Mouse (Mus musculus) adrenal gland, adult 18-20 months (tissue): ENCODE results near the gene Ssu72. TPM values are rescaled to one million over a fixed set of nuclear protein-coding genes. Genes with fewer than 3 reads are reported as not detected.
A peak's percentile ranks its signal among the peaks of the same experiment; 100 is the strongest.
"Not testable (repeated sequence)": the region's sequence is repeated elsewhere in the genome, so short reads cannot be mapped to it uniquely, and the experiment has no call there.

Experiments used
- DNase-seq, 2 experiments: peaks; one replicate each; pipeline ENCODE4 v3.0.0; 2021 to 2022; ENCODE audit warnings: low spot score in 2 of 2
- long read RNA-seq, 2 experiments: library from polyadenylated mRNA; stranded (forward); transcript quantifications; one replicate each; pipeline ENCODE4 v2.0.0; 2021
- total RNA-seq, 2 experiments: library from RNA; stranded (reverse); gene quantifications; 1 replicate in 1 of 2; 2 replicates in 1 of 2; pipeline ENCODE4 v1.2.3; 2021

Gene Ssu72
- total RNA-seq = 100 to 1,000 TPM in 1 of 2 experiments, 10 to 100 TPM in 1; 92.0 to 105 TPM
- long read RNA-seq, experiment 1, transcript Ssu72-201 (5 exons, 1,472 nt) = major isoform, 25 of 41 reads
- long read RNA-seq, experiment 1, transcript Ssu72-202 (4 exons, 874 nt) = minor isoform, 6 of 41 reads
- long read RNA-seq, experiment 1, partial matches to known transcripts = 2 of 41 reads
- long read RNA-seq, experiment 1, other reads (novel, unspliced or antisense) = 6 of 41 reads
- long read RNA-seq, experiment 2, transcript Ssu72-201 (5 exons, 1,472 nt) = major isoform, 155 of 195 reads
- long read RNA-seq, experiment 2, transcript Ssu72-202 (4 exons, 874 nt) = minor isoform, 5 of 195 reads
- long read RNA-seq, experiment 2, transcript Ssu72-203 (2 exons, 1,555 nt) = minor isoform, 6 of 195 reads
- long read RNA-seq, experiment 2, partial matches to known transcripts = 0 of 195 reads
- long read RNA-seq, experiment 2, other reads (novel, unspliced or antisense) = 29 of 195 reads

GRCm38 (mm10) chr4:155704721-155705591, at the start of gene Ssu72:
Ssu72 (plus strand) TSS chr4:155704800.
- peak; percentile 94 to 95 for DNase-seq

DNA sequence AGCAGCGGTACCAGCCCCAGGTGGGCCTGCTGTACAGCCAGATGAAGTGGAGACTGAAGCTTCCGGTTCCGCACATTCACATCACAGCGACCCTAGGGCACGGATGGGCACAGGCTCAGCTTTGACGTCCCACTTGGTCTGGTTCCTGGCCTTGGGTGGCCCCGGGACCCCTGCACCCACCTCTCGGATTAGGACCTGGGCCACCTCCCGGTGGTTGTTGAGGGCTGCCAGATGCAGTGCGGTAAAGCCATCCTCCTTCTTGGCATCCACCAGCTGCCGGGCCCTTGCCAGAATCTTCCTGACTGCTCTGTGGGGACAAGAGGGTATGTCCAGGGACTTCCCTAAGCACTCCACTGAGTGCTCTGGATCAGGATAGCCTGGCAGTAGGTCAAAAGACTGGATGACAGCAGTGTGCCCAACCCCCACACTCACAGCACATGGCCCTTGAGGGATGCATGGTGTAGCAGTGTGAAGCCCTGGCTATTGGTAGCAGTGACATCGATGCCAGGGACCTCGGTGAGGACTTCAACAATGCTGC, 48.3 kb upstream of the Ssu72 start:
- no peak for DNase-seq

DNA sequence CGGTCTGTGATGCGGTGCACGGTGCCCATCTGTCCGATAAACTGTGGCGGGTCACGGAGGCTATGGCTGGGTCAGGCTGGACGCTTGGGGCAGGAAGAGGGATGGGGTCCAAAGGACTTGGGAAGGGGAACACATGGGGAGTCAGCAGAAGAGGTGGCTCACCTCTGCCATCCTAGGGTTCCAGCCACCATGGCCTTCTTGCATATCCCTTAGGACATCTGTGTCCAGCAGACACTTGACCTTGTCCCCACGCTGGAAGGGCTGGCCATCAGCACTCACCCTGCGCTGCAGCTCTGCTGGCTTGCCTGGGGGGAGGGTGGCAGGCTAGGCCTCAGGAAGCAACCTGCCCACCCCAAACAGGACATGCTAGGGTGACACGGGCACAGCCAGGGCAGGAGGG, 45.6 kb upstream of the Ssu72 start:
- no peak for DNase-seq

DNA sequence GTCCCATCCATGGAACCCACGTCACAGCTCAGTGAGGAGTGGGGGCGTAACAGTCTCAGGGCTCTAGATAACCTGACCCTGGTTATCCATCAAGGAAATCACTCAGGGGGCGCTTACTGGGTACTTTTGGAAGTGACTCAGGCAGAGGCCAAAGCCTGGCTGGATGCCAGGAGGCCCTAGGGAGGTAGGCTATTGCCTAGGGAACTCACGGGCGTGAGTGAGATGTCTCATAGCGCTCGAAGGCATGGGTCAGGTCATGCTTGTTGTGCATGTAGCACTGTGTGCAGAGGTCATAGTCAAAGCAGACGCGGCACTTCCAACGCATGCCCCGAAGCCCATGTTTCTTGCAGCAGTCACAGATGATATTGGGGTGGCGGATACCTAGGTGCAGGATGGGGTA, 44.0 kb upstream of the Ssu72 start:
- DNase-seq = peak in 1 of 2 experiments; percentile 31

DNA sequence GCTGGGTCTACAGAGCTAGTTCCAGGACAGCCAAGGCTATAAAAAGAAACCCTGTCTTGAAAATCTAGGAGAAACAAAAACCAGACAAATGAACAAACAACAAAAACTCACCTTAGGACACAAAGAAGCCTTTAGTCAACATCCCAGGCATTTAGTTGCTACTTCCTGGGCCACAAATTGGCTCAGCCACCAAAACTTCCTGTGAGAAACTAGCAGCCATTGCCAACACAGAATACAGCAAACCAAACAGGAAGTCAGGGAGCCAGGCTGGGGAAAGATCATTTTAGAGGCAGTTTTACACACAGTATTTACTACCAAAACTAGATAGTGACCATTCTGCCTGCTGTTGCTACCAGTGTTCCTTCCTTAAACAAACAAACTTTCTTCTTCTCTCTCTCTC, 37.7 kb upstream of the Ssu72 start:
- no peak for DNase-seq

GRCm38 (mm10) chr4:155668689-155669597, 35.7 kb upstream of the Ssu72 start, which contains the start of gene Mib2:
Mib2 (minus strand) TSS chr4:155669198.
- DNase-seq = peak; percentile 94 to 96

DNA sequence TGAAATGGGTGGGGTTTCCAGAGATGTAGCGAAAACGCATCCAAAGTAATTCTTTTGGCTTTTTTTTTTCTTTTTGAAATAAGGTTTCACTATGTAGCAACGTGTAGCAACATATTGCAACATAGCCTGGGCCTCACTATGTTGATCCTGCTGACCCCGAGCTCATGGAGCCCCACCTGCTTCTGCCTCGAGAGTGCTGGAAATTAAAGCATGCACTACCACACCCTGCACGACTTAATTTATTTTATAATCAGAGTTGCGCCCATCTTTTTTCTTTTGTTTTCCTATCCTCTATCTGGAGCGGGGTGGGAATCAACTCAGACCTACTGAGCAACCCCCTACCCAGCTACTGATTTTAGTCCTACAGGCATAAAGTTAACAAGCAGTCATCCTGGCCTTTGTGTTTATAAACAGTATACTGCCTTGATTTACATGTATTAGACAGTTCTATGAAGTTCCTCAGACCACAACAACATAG, 35.0 kb upstream of the Ssu72 start:
- DNase-seq = no peak

DNA sequence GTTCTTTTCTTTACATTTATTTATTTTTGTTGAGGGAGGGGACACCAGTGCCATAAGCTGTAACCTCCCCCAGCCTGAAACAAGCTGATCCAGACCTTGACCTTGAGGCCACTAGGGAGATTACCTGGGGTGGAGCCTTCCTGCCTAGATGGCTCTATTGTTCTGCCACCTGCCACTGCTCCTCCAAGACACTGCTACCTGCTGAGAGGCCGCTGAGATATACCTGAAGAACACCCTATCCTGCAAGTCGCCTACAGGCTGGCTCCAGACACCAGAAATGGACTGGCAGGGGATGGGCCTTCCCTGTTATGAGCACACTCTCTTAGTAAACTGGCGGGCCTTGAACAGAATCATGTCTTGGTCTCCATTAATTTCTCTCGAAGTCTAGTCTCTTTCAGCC, 34.4 kb upstream of the Ssu72 start:
- DNase-seq = not testable (repeated sequence)

DNA sequence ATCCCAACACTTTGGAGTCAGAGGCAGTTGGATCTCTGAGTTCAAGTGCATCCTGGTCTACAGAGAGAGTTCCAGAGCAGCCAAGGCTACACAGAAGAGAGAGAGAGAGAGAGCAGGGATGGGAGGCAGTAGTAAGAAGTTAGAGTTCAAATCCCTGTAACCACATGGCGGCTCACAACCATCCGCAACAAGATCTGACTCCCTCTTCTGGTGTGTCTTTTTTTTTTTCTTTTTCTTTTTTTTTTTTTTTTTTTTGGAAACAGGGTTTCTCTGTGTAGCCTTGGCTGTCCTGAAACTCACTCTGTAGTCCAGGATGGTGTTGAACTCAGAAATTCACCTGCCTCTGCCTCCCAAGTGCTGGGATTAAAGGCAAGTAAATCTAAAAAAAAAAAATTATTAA, 32.5 kb upstream of the Ssu72 start:
- no peak for DNase-seq

GRCm38 (mm10) chr4:155675991-155676390, 28.6 kb upstream of the Ssu72 start:
- DNase-seq = no peak

DNA sequence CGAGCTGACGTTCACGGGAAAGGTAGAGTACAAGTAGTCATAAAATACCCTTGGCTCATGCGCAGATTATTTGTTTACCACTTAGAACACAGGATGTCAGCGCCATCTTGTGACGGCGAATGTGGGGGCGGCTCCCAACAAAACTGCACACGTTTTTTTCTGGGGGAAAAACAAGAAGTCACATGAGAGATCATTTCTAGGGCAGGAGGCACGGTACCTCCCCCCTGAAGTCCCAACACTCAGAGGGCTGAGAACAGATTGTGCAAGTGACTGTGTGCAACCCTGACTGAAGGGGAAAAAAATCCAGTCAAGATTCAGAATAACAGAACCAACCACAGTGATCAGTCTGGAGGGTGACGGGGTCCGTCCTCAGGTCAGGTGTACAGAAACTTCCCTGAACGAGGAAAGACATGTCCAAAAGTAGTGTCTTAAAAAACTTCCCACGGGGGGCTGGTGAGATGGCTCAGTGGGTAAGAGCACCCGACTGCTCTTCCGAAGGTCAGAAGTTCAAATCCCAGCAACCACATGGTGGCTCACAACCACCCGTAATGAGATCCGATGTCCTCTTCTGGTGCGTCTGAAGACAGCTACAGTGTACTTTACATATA, 20.8 kb upstream of the Ssu72 start:
- DNase-seq = not testable (repeated sequence)

- not testable (repeated sequence) for DNase-seq
These were observed 16.8 kb upstream of the Ssu72 start for GRCm38 (mm10) chr4:155687764-155688163.

GRCm38 (mm10) chr4:155690571-155691375, 13.8 kb upstream of the Ssu72 start:
- no peak for DNase-seq

GRCm38 (mm10) chr4:155692421-155692820, 12.2 kb upstream of the Ssu72 start:
- no peak for DNase-seq

GRCm38 (mm10) chr4:155694111-155694481, 10.5 kb upstream of the Ssu72 start, which contains the start of gene Fndc10:
Fndc10 (plus strand) TSS chr4:155694342.
- peak; percentile 75 to 79 for DNase-seq

DNA sequence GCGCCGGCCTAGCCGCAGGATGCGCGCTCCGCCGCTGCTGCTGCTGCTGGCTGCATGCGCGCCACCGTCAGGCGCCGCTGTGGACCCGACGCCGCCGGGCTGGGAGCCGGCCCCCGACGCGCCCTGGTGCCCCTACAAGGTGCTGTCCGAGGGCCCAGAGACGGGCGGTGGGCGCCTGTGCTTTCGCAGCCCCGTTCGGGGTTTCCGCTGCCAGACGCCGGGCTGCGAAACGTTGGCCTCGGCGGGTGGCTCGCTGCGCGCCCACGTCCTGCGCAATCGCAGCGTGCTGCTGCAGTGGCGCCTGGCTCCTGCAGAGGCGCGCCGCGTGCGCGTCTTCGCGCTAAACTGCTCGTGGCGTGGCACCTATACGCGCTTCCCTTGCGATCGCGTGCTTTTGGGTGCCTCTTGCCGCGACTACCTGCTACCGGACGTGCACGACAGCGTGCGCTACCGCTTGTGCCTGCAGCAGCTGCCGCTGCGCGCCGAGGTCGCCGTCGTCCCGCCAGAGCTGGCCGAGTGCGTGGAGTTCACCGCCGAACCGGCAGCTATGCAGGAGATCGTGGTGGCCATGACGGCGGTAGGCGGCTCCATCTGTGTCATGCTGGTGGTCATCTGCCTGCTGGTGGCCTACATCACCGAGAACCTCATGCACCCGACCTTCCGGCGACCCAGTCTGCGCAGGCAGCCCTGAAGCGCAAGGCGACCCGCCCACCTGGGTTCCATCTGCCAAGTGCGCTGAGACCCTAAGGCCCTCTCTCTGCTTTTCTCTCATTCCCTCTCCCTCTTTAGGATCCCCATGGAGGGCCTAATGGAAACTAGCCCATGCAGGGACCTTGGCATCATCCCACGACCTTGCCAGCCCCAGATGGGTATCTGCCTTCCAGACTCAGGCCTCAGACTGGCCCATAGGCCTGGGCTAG, 9.9 kb upstream of the Ssu72 start:
- DNase-seq = peak; percentile 59 to 63

DNA sequence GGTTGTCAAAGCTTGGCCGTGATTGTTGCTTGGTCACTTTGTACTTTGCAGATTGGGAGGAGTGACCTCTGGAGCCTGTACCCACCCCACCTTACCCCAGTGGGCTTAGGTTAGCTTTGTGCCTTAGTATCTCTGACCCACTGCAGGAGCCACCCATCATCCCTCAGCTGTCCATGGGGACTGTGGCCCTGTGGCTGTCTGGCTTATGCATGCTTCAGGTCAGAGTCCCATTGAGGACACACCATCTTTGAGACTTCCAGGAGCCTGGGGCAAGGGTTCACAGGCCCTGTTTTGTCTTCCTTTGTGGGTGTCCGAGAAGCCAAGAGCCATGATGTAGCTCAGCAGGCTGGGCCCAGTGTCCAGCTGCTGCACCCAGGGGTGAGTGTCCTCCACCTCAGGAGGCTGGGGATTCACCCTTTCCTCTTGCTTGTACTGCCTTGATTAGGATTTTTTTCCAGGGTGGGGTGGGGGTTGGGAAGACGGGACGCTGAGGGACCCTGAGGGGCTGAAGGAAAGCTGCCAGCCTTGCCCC, 9.0 kb upstream of the Ssu72 start:
- no peak for DNase-seq
